Mouse (Mus musculus) urinary bladder, postnatal 36 days (tissue): Measurements from ENCODE around the gene Pdlim5.

ENCODE experiments used
- DNase-seq, 2 experiments: peaks; one replicate each; pipeline ENCODE4 v3.0.0; 2022; ENCODE audit warnings: low spot score in 2 of 2, mixed read lengths in 1 of 2

Pdlim5 gene

DNA sequence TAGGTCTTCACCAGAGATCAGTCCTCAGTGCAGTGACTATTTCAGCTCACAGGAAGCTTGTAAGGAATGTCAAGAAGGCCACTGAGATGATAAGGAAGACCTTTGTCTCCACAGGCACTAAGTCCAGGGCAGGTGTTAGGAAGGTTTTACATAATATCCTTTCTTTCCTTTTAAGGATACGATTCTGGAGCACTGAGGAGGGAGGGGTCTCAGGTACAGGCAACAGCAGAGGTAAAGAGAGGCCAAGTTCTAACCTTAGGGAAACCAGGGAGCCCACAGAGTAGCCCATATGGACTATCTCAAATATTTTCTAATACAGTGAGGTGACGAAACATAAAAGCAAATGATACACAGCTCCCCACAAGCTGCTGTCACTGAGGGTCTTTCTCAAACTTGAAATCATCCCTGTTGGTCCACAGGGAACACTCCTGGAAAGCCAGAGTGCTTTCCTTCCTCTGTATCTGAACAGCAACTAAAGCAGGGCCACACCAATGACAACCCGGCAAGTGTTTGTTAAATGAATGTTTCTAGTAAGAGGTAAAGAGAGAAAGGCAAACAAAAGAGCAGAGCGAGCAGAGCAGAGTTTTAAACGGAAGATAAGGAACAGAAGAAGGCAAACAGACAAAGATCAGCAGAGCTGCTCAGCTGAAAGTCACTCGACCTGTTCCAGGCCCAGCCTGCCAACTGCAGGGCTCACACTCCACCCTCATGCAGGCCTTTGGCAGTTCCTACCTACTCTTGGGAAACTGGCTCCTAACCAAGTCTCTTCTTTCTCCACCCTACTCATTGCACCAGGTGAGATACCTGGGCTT, 55.9 kb downstream of the Pdlim5 start:
- DNase-seq = peak; percentile 53 to 69

DNA sequence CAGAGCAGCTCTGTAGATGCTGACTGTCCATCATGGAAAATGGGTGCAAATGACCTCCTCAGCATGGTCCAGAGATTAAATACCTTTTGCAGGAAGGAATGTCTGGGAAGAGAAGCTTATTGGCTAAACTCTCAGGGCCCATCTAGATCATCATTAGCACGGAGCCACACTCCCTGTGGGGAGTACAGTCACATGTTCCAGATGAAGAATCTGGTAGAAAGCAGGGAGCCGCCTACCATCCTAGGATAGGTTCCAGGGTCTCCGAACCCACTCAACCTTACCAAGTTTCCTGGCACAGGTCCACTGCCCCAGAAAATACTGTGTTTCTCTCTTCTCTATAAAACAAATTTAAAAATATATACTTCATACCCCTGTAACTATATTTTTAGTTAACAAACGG, 57.4 kb downstream of the Pdlim5 start:
- DNase-seq = no peak

- no peak for DNase-seq
These were observed 61.0 kb downstream of the Pdlim5 start for GRCm38 (mm10) chr3:142334496-142334895.

DNA sequence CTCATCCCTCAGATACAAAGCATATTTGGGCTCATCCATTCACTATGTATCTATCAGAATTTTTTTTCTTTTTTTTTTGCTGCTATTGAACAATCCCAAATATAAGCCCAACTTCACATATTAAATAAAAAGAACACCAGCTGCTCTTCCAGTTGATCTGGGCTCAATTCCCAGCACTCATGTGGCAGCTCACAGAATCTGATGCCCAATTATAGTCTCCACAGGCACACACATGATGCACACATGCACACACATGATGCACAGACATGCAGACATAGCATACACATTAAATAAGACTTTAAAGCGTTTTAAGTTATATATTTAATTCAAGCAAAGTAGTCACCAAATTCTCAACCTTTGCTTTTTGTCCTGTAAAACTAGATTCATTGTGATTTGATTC, 62.0 kb downstream of the Pdlim5 start:
- DNase-seq = no peak

DNA sequence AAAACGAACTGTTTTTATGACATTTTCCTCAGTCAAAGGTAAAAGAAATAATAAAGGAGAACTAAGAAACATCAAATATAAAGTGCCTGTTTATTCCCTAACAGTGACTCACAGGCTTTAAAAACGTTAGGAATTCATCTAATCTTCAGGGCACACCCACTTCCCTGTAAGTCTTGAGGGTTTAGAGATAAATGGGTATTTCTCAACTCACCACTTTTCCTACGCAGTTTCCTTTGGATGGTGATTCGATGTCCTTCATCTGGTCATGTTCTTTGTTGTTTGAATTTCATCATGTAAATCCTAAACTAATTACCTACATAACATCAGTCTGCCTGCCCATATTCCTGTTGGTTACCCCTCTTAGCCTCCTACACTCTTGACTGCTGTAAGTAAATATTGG, 62.8 kb downstream of the Pdlim5 start:
- DNase-seq = no peak

GRCm38 (mm10) chr3:142331872-142332554, 63.5 kb downstream of the Pdlim5 start:
- no peak for DNase-seq

GRCm38 (mm10) chr3:142330425-142330824, 65.1 kb downstream of the Pdlim5 start:
- DNase-seq = no peak

DNA sequence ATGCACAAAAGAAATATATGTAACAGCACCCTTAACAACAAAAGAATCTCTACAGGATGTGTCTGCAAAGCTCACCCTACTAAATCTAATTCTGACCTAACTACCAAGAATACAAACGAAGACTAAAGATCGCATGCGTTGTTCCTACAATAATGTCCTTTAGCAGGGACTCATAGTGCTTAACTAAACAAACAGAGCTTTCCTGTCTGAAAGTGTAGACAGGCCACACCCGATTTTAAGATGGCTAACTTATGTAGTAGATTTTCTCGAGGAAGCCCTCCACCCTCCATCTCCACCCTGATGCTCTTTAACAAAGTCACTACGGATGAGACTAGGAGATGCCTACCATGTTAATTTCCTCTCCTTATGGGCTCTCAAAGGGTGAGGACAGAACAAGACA, 71.9 kb downstream of the Pdlim5 start:
- no peak for DNase-seq

- peak in 1 of 2 experiments; percentile 57 for DNase-seq
These were observed 73.6 kb downstream of the Pdlim5 start for GRCm38 (mm10) chr3:142321930-142322329.

- peak in 1 of 2 experiments; percentile 40 for DNase-seq
These were observed 77.3 kb downstream of the Pdlim5 start for GRCm38 (mm10) chr3:142318147-142318546.

DNA sequence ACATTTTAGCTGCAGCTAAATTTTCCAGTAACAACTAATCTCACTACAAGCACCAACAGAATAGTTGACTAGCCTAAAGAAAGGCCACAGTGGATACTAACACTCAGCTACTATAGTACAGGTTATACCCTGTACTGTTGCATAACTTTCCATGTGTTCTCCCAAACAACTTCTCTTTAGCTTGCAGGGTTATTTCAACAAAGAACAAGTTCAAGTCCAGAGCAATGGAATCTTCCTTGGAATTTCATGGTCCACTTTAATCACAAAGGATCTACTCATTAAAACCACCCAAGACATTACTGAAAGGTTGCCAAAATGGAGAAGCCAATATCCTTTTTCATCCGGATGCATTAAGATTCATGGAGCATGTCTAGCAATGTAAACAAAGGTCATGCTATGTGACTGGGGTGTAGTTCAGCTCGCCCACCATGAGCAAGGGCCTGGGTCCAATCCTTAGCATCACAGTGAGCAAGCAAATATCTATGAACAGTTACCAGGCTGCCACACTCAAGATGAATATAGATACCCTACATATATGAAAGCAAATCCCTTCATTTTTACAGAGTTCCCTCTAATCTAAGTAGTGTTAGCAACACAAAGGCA, 79.3 kb downstream of the Pdlim5 start:
- DNase-seq = no peak

- no peak for DNase-seq
These were observed 84.4 kb downstream of the Pdlim5 start for GRCm38 (mm10) chr3:142311075-142311474.

DNA sequence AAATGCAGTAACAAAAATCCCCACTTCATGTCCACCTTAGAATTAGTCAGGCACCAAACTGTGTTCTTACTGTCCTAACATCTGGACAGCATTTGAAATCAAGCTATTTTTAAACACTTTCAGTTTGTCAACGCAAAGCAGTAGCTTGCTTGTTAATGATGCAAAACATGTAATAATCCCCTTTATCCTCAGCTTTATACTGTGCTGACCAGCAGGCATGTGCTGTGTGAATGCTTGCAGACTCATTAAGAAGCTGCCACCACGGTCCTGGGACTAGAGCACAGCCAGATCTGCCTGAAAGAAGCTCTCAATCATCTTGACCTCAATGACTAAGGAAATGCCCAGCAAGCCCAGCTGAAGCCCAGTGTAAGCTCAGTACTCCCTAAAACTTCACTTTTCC, 85.0 kb downstream of the Pdlim5 start:
- no peak for DNase-seq

DNA sequence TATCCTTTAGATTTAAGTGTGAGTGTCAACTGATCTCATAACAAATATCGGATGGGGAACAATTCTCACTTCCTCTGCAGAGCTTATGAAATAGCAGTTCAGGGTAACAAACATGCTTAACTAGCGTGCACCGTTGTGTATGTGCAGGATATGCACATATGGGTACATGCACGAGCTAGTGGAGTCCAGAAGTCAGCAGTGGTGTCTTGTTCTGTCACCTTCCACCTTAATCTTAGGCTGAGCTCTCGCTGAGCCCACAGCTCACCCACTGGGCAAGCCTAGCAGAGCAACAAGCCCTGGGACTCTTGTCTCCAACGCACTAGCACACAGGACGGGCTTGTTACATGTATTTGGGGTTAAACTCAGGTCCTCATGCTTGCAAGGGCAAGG, 100.2 kb downstream of the Pdlim5 start:
- no peak for DNase-seq

GRCm38 (mm10) chr3:142294616-142295286, 100.7 kb downstream of the Pdlim5 start:
- DNase-seq = no peak

DNA sequence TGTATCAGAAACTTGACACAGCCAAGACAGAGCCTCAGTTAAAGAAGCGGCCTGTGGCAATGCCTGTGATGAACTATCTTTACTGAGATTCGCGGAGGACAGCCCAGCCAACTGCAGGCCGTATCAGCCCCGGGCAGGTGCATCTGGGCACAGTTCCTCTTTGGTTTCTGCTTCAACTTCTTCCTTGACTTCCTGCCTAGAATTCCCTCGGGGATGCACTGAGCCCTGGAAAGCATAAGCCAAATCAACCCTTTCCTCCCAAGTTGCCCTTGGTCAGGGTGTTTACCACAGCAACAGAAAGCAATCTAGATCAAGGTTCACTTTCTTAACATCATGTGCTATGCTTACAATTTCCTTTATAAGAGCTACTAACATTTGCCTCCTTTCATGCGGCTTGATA, 101.9 kb downstream of the Pdlim5 start:
- no peak for DNase-seq

DNA sequence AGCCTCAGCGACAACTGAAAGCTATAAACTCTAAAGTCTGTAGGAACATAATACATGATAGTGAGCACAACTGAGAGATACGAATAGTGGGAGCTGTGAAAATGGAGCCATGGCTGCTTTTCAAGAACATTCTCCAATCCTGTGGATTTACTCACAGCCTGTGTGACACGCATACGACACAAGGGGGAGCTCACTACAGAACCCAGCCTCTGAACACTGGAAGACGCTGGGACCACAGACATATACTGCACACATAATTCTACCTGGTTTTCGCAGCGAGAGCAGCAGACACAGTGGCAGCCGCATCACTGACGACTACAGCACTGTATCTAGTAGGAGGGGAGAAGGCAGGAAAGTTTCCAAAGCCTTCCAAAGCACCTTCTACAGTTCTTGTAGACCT, 112.8 kb downstream of the Pdlim5 start:
- DNase-seq = peak in 1 of 2 experiments; percentile 60

DNA sequence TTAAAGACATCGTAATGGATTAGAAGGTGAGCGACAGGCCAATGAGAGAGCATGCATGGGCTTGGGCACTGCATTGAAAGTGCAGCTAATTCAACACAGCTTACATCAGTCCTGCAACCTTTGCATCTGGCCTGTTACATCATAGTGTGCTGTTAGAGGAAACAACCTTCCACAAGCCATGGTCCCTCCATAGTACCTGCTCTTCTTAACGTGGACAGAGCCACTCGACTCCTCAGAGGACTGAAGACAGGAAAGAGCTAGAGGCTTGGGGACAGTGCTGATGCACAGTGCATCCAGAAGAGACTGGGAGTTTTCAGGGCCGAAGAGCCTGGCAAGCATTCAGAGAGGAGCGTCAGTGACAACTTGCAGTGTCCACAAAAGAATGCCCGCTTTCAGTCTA, 113.8 kb downstream of the Pdlim5 start:
- no peak for DNase-seq

DNA sequence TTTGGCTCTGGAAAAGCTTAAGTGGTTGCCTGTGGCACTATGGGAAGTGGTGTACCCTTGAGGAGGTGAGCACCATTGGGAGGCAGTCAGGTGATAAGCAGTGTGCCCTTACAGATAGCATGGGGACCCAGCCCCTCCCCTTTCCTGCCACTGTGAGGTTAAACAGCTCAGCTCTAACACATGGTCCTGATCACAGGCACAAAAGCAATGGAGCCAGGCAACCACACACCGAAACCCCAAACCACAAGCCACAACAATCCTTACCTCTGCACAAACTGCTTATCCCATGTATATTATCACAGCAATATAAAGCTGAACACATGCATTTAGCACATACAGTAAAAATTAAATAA, 114.4 kb downstream of the Pdlim5 start:
- DNase-seq = no peak

DNA sequence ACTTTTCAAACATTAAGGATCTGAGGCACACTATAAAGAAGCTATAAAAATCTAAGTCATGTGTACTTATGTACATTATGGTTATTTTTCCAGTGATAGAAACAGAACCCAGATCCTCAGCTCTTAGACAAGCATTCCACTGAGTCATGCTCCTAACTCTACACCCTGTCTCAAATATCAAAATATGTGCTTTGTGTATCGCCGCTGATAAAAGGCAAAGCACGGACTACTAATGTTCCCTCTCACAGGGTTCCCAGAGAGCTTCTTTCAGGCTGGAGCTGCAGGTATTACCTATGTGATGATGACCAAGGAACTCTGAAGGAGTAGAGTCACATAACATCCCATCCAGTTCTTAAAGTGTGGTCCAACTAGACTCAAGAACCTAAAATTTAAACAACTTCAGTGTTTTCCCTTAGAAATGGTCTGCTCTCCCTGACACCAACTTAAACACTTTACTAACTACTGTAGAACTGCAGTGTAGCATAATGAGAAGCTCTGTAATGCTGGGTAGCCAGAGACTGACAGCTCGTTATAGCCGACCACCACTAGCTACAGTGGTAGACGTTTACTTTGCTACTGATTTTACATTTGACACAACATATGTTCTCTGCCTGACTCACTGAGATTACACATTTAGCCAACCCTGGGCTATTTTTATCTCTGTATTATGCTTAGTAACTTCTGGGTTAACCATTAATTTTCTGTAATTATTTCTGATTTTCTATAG, 115.0 kb downstream of the Pdlim5 start:
- no peak for DNase-seq

DNA sequence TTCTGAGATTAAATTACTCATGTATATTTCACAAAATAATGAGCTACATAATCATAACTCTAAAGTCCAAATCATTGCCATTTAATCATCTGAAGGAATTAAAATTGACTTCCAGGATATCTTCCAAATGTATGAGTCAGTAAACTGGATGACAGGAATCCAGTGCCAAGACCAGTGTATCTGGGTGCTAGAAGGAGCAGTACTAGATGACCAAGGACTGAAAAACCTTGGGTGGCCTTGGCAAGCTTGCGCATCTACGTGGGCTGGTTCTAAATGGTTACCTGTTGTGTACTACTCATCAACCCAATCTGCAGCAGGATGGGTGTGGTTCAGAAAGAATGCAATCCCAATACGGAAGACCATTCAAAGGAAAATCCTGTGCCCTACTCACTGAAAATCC, 116.5 kb downstream of the Pdlim5 start:
- no peak for DNase-seq

- no peak for DNase-seq
These were observed 119.0 kb downstream of the Pdlim5 start for GRCm38 (mm10) chr3:142276506-142276905.
